Mouse (Mus musculus) CD8-positive naive resting alpha-beta T cell, adult 2 months (primary cell): ENCODE measurements around the gene Sgsh.
A peak's percentile ranks its signal among the peaks of the same experiment; 100 is the strongest.
"Not testable (repeated sequence)": the region's sequence is repeated elsewhere in the genome, so short reads cannot be mapped to it uniquely, and the experiment has no call there.

ENCODE experiments used
- DNase-seq, 2 experiments: peaks; one replicate each; pipeline ENCODE4 v3.0.0; 2022; ENCODE audit warnings: low read depth in 2 of 2, low spot score in 2 of 2

The Sgsh gene

DNA sequence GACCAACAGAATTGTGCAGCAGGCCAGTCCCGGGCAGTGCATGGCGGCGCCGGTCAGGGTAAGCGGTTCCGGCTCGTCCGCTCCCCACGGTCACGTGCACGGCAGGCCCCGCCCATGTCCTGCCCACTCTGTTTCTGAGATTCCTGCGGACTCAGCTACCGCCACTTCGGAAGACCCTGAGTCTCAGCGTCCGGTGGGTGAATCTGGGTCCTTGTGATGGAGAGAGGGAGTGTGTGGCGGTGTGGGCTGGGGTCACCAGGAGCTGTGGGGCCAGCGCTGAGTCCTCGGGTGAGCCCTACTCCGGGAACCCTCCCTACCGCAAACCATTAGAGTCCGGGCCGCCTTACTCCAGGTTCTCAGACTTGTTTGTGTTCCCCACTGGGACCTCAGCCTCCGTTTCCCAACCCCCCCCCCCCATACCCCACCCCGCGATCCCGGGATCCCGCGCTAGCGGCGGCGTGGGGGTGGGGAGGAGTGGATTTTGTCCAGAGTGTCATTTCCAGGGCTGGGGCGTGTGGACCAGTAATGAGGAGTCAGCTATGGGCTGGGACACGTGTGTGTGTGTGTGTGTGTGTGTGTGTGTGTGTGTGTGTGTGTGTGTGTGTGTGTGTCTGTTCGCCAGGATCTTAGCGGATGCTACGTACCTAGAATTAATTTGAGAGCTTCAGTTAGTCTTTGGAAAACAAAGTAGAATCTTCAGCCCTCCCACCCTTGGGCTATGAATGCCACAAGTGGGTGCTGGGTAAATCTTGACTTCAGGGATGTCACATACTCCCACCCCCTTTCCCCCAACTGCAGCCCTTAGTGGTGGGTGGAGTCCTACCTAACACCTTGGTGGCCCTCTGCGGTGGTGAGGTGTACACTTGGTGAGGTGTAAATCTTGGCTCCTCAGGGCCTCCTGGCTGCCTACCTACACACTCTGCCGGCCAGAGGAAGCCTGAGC lies at the start of gene Sgsh, which contains the start of gene Slc26a11:
Gene Sgsh, minus strand, starts transcription at position 94 of the 943 bp plus-strand sequence.
Gene Slc26a11, plus strand, starts transcription at position 115 of the 943 bp plus-strand sequence.
- peak; percentile 24 to 40 for DNase-seq

- DNase-seq, result peak; percentile 34 to 51
Measured at GRCm38 (mm10) chr11:119404627-119405026, 49.3 kb upstream of the Sgsh start.

DNA sequence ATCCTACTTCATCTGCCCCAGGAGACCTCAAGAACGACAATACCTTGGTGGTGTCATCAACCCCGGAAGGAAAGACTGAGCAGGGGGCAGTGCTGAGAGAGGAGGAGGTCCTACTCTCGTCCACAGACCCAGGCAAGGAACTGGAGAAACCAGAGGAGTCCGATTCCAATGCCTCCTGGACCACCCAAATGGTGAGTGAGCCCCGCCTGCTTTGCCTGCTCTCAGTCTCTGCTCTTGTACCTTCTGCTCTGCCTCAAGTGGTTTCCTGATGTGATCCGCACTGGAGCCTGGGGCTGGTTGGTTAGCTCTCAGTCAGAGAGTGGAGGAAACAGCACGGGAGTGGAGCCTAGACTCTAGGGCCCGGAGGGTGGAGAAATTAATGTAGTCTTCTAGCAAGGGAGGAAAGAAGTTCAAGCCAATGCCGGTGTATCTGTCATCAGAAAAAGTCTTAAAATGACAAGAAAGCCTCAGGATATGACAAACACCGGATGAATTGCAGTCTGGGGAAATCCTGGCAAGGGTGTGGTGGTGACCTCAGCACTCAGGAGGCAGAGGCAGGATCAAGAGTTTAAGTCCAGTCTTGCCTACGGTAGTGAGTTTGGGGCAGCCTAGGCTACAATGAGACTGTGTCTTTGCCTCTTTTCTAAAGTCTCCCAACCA lies 47.3 kb upstream of the Sgsh start:
- DNase-seq, result no peak

- DNase-seq, result no peak
Measured at GRCm38 (mm10) chr11:119396461-119396860, 41.1 kb upstream of the Sgsh start.

GRCm38 (mm10) chr11:119395931-119396330 lies 40.6 kb upstream of the Sgsh start:
- DNase-seq, result no peak

DNA sequence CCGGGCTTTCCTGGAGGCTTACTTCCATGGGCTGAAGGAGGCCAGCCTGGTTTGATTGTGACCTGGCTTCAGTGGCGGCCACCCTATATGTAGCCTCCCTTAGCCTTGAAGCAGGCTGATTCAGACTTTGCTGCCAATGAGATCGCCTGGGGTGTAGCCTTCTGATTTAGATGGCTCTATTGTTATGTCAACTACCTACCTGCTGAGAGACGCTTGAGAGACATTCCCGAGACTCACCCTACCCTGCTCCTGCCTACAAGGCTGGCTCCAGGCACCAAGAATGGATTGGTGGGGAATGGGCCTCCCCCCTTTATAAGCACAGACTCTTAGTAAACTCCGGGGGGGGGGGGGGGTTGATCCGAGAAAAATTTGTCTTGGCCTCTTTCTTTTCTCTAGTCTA lies 40.1 kb upstream of the Sgsh start:
- no peak for DNase-seq

- no peak for DNase-seq
Measured at GRCm38 (mm10) chr11:119394210-119394609, 38.9 kb upstream of the Sgsh start.

DNA sequence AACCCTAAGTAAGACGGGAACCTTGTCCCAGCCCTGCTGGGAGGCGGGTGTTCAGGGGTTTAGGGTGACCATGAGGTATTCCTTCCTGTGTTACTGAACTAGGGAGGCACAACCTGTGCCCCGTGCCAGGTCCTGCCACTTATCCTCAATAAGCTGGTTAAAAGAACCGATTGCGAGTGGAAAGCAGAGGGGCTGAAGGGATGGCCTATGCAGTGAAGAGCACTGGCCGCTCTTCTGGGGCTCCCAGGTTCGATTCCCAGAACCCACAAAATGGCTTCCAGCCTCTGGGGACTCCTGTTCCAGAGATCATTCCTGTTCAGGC lies 38.1 kb upstream of the Sgsh start:
- DNase-seq, result no peak

DNA sequence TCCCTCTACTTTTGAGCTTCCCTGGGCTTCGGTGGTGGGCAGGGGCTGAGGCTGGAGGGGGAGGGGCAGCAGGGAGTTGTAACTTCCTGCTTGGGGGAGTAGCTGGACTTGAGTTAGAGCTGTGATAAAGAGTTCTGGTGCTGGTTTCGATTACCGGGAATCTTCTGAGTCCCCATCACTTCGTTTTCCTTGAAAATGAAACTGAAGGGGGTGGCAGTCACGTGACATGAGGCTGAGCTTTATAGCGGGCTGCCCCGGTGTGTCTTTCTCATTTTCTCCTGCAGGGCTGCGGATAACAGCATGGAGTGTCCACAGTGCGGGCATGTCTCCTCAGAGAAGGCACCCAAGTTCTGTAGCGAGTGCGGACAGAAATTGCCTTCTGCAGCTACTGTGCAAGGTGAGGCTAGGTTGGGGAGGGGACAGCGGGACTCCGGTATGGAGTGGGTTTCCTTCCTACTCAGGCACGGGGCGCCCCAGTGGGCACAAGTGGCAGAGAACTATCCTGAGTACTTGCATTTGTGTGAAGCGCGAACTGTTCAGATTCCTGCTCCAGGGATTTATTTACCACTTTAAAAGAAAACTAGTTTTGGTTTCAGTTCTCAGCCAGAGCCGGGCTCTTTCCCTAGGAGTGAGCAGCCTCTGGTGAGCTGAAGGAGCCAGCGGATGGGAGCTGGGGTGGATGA lies 37.6 kb upstream of the Sgsh start, which contains the start of gene Rnf213:
Gene Rnf213, plus strand, starts transcription at position 301 of the 683 bp plus-strand sequence.
- DNase-seq, result peak; percentile 51 to 76

DNA sequence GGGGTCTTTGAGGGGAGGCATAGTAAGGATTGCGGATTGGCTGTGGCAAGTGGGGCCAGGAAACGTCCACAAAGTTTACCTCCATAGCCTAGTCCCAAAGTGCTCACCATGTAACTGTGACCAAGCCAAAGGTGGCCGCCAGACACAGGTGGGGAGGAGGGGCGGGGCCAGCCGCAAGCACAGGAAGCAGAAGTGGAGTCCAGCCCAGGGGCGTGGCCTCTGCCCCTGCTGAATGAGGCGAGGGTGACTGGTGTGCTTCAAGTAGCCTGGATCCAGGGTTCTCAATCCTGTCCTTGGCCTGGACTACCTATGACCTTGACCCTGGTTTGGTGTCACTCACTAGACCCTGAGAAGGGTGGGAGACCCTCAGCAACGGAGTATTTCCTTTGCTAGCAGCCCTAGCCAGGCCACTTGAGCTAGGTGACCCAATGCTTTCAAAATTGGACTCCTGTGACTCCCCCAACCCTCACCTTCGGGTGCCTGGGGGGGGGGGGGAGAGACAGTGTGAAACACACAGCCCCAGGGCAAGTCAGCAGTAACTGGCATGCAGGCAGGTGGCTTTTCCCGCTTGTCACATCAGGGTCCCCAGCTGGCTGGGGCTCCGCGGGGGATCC lies 36.8 kb upstream of the Sgsh start:
- peak; percentile 35 to 52 for DNase-seq

- DNase-seq, result peak; percentile 18 to 19
Measured at GRCm38 (mm10) chr11:119391386-119392000, 36.2 kb upstream of the Sgsh start.

DNA sequence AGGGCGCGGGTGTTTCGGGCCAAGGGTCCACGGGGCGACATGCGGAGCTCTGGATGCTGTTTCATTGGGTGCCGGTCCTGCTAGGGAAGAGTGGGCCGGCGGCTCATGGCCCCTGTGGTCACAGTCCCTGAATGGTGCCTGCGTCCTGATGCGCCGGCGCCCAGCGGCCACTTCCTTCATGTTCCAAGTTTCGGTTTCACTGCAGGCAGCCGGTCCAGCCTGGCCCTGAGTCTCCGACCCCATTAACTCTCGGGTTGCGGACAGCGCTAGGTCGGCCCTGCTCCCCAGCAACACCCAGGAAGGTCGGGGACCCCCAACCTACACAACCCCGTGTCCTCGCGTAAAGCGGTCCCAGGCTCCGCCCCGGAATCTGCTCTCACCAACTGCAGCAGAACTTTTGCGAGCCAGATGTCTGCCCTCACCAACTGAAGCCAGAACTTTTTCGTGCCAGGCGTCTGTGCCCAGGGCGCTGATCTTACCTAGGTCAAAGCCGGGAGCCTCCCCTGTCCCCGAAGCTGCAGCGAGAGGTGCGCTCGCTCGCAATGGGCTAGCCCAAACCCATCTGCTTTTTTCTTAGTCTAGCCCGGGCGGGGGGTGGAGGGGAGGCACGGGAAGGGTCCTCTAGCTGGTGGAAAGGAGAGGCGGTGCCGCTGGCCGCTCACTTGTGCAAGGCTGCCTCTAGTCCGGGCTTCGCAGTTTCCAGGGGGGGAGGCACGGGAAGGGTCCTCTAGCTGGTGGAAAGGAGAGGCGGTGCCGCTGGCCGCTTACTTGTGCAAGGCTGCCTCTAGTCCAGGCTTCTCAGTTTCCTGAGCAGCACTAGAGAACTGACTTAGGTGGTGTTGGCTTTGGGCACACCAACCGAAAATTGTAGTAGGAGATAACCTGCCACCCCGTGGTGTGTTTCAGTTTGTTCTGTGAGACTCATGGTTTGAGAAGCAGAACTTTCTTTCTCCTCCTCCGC lies 35.2 kb upstream of the Sgsh start:
- DNase-seq, result peak; percentile 44 to 59

GRCm38 (mm10) chr11:119389851-119390270 lies 34.5 kb upstream of the Sgsh start:
- no peak for DNase-seq

DNA sequence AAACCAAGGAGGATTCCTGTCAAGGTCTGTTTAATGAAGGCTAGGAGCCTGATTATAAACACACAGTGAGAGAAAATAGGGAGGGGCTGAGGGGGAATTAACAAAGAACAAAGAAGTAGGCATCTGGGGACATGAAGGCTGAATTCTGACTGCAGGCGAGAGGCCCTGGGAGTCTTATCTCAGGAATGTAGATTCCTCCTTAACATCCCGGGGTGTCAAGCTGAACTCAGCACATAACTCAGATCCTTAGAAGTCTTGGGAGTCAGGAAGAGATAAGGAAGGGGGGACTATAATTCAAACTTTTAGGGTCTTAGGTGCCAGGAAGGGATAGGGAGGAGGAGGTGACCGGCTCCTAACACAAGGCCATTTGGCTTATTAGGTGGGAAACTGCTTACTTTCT lies 31.9 kb upstream of the Sgsh start:
- DNase-seq, result not testable (repeated sequence)

- peak in 1 of 2 experiments; percentile 12 for DNase-seq
Measured at GRCm38 (mm10) chr11:119386306-119386705, 31.0 kb upstream of the Sgsh start.

- DNase-seq, result peak; percentile 57 to 78
Measured at GRCm38 (mm10) chr11:119384904-119385303, 29.6 kb upstream of the Sgsh start.

- DNase-seq, result no peak
Measured at GRCm38 (mm10) chr11:119382338-119382850, 27.1 kb upstream of the Sgsh start.

DNA sequence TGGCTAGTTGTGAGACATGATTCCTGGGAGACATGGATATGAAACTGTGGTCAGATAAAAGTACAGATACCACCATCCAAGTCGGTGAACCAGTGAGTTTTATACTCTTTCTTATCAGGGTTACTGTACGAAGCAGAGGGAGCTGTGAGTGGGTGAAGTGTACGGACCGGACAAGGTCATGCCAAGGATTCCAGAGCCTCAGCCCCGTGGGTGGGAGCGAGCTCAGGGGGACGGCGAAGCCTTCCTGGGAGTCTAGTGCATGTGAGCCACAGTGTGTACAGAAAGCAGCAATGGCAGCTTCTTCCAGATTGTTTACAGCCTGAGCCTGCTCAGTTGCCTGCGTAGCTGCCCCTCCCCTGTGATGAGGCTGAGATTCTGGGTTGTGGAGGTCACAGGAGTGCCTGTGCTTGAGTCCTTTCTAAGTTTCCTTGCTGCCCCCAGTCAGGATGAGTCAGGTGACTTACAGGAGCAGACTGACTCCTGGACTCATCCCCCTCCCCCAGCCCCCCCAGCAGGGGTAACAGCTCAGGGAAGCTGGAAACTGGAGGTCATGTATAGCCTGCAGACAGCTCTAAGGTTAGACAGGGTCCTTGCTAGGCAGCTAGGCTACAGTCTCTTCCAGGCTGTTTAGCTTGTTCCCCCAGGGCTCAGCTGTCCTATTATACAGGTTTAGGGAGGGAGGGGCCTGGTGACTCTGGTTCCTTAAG lies 26.4 kb upstream of the Sgsh start:
- DNase-seq, result no peak

DNA sequence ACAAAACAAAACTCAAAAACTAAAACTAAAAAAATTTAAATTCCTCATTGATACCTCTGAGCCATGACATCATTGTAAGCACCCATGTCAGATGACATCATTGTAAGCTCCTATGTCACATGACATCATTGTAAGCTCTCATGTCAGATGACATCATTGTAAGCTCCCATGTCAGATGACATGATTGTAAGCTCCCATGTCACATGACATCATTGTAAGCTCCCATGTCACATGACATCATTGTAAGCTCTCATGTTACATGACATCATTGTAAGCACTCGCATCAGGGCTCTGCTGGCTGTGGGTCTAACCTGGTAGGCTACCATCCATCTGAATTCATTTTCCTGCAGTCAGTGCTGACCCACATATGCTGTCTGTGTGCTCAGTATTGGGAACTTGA lies 23.2 kb upstream of the Sgsh start:
- DNase-seq, result no peak
